Comparison of ENCODE assay signal across 10 mouse cellular contexts in the genomic region with DNA sequence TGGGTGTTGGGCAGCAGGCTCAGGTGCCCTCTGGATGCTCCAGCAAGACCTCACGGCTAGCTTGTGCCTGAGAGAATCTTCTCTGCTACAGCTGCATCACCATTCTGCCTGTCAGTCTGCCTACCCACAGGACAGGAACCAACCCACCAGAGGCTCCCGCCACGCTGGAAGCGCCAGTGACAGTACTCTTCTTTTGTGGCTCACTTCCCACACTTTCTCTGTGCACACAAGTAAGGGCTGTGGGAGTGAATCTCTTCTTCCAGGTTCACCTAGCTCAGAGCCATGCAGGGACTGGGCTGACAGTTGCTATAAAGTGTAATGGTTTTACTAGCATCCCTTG. TPM values are rescaled to one million over a fixed set of nuclear protein-coding genes. Genes with fewer than 3 reads are reported as not detected.
A peak's percentile ranks its signal among the peaks of the same experiment; 100 is the strongest.
DNase-seq lines count a peak whose midpoint lies in the region; ATAC-seq and TF ChIP-seq lines count a peak whose summit lies in the region.
"Had no signal": no experiment of that assay in that cellular context is flagged by ENCODE, and none has a peak within 500 bp of the region (broad histone marks: within the 10 kb centered on the region; RNA-seq: fewer than 3 reads in every experiment).

No protein-coding gene starts in this region.

- no peak for TF ChIP-seq CTCF in kidney, postnatal 0 days (IDR thresholded peaks at IDR 0.05; ENCODE audit: low read depth)
- no peak for TF ChIP-seq CTCF in olfactory bulb, adult 2 months (IDR thresholded peaks at IDR 0.05; ENCODE audit: insufficient read depth, low read depth, low read length)

- no peak for TF ChIP-seq POLR2A in olfactory bulb, adult 2 months (IDR thresholded peaks at IDR 0.05; ENCODE audit: insufficient read depth, low read depth, low read length)

- WGBS in kidney, postnatal 0 days, result 73% methylated on average over 4 of the region's 4 CpGs
- WGBS in forebrain, embryonic 13.5 days, result 82% methylated on average over 4 of the region's 4 CpGs
- 60% methylated on average over 4 of the region's 4 CpGs for WGBS in hindbrain, embryonic 16.5 days
- WGBS in olfactory bulb, adult 2 months, result 34% methylated on average over 4 of the region's 4 CpGs
- 73% methylated on average over 4 of the region's 4 CpGs for WGBS in liver, embryonic 12.5 days (ENCODE audit: insufficient replicate concordance)

- H3K4me2 ChIP-seq in kidney, postnatal 0 days (ENCODE audit: low read length), result no peak overlapping the region
- no peak overlapping the region for H3K4me2 ChIP-seq in forebrain, embryonic 13.5 days
- no peak overlapping the region for H3K4me2 ChIP-seq in hindbrain, embryonic 16.5 days (ENCODE audit: low read length)
- H3K4me2 ChIP-seq in liver, embryonic 12.5 days, result no peak overlapping the region
- H3K4me2 ChIP-seq: liver, embryonic 15.5 days had no signal

- no peak for ATAC-seq in kidney, postnatal 0 days (replicated peaks; ENCODE audit: low FRiP score, low read depth)
- ATAC-seq in forebrain, embryonic 13.5 days, result no peak
- peak; percentile 16; the same call in 1 of the 2 replicates for ATAC-seq in hindbrain, embryonic 16.5 days
- ATAC-seq in liver, embryonic 12.5 days, result no peak

- H3K9ac ChIP-seq in kidney, postnatal 0 days (ENCODE audit: low read depth, low read length), result no peak overlapping the region
- H3K9ac ChIP-seq in forebrain, embryonic 13.5 days, result 0 out of 2 replicates have a peak overlapping the region, but pooled peaks have one; percentile 46
- H3K9ac ChIP-seq in hindbrain, embryonic 16.5 days (ENCODE audit: low read depth, low read length), result peak overlapping the region; percentile 18
- H3K9ac ChIP-seq in liver, embryonic 12.5 days, result no peak overlapping the region
- H3K9ac ChIP-seq: liver, embryonic 15.5 days had no signal

- H3K27me3 ChIP-seq in kidney, postnatal 0 days (ENCODE audit: insufficient read depth, low read length), result no peaks in the 10 kb centered on the region
- no peaks in the 10 kb centered on the region for H3K27me3 ChIP-seq in forebrain, embryonic 13.5 days
- no peaks in the 10 kb centered on the region for H3K27me3 ChIP-seq in hindbrain, embryonic 16.5 days (replicated peaks; ENCODE audit: control insufficient read depth, insufficient read depth, low read length)
- H3K27me3 ChIP-seq in liver, embryonic 12.5 days (replicated peaks), result no peaks in the 10 kb centered on the region
- H3K27me3 ChIP-seq: liver, embryonic 15.5 days had no signal

- H3K9me3 ChIP-seq in kidney, postnatal 0 days (replicated peaks; ENCODE audit: low read length), result no peaks in the 10 kb centered on the region
- H3K9me3 ChIP-seq in forebrain, embryonic 13.5 days (replicated peaks), result no peaks in the 10 kb centered on the region
- no peaks in the 10 kb centered on the region for H3K9me3 ChIP-seq in hindbrain, embryonic 16.5 days (ENCODE audit: control insufficient read depth, low read length)
- H3K9me3 ChIP-seq in liver, embryonic 12.5 days (replicated peaks), result no peaks in the 10 kb centered on the region
- H3K9me3 ChIP-seq: liver, embryonic 15.5 days had no signal

- peaks cover 21% of the 10 kb centered on the region for H3K4me1 ChIP-seq in kidney, postnatal 0 days (replicated peaks; ENCODE audit: insufficient read depth, low read length)
- peaks cover 32% of the 10 kb centered on the region for H3K4me1 ChIP-seq in forebrain, embryonic 13.5 days
- H3K4me1 ChIP-seq in hindbrain, embryonic 16.5 days (ENCODE audit: control insufficient read depth, insufficient read depth, low read depth, low read length), result peaks cover 18% of the 10 kb centered on the region
- peaks cover 22% of the 10 kb centered on the region for H3K4me1 ChIP-seq in olfactory bulb, adult 2 months (ENCODE audit: control insufficient read depth, insufficient read depth, low read length)
- H3K4me1 ChIP-seq in liver, embryonic 12.5 days, result peaks cover 28% of the 10 kb centered on the region

- peak overlapping the region; percentile 85 for H3K27ac ChIP-seq in kidney, postnatal 0 days
- peak overlapping the region; percentile 63 for H3K27ac ChIP-seq in forebrain, embryonic 13.5 days
- H3K27ac ChIP-seq in hindbrain, embryonic 16.5 days (ENCODE audit: low read depth, low read length), result peak overlapping the region; percentile 13; the same call in 1 of the 2 replicates
- H3K27ac ChIP-seq in olfactory bulb, adult 2 months (ENCODE audit: insufficient read depth, low read depth, low read length), result 0 out of 2 replicates have a peak overlapping the region, but pooled peaks have one; percentile 8
- H3K27ac ChIP-seq in liver, embryonic 12.5 days, result no peak overlapping the region

- H3K36me3 ChIP-seq in kidney, postnatal 0 days (ENCODE audit: insufficient read depth, low read length), result peaks cover 24% of the 10 kb centered on the region
- no peaks in the 10 kb centered on the region for H3K36me3 ChIP-seq in forebrain, embryonic 13.5 days (ENCODE audit: poor library complexity, severe bottlenecking)
- no peaks in the 10 kb centered on the region for H3K36me3 ChIP-seq in hindbrain, embryonic 16.5 days (ENCODE audit: control insufficient read depth, insufficient read depth, low read length)
- peaks cover 7% of the 10 kb centered on the region; the same call in 1 of the 2 replicates for H3K36me3 ChIP-seq in liver, embryonic 12.5 days

- H3K4me3 ChIP-seq in kidney, postnatal 0 days (replicated peaks; ENCODE audit: low read depth, low read length), result no peak overlapping the region
- no peak overlapping the region for H3K4me3 ChIP-seq in forebrain, embryonic 13.5 days
- no peak overlapping the region for H3K4me3 ChIP-seq in hindbrain, embryonic 16.5 days (ENCODE audit: low read length)
- H3K4me3 ChIP-seq in olfactory bulb, adult 2 months (ENCODE audit: insufficient read depth, low read depth, low read length), result no peak overlapping the region
- no peak overlapping the region for H3K4me3 ChIP-seq in liver, embryonic 12.5 days
- H3K4me3 ChIP-seq: liver, embryonic 15.5 days had no signal

- no peak for DNase-seq in kidney, postnatal 0 days (ENCODE audit: low spot score)
- no peak for DNase-seq in kidney, postnatal 14 days
- no peak for DNase-seq in thymus, postnatal 4 days
- DNase-seq: thymus, adult 2 months had no signal

RNA-seq across cellular contexts. Expression of a gene that starts 39.2 kb away (rescaled TPM):
- not detected in 2 replicates for polyA plus RNA-seq in kidney, postnatal 0 days (2015; fragmentation: Nextera tagmentation; extraction: Ambion mirVana)
- polyA plus RNA-seq in forebrain, embryonic 13.5 days (2015; fragmentation: Nextera tagmentation; extraction: Ambion mirVana), result not detected in 2 replicates
- not detected in 2 replicates for polyA plus RNA-seq in hindbrain, embryonic 16.5 days (2015; fragmentation: Nextera tagmentation; extraction: Ambion mirVana)
- polyA plus RNA-seq in olfactory bulb, adult 2 months (2012; ENCODE audit: insufficient read depth, insufficient read length, low replicate concordance, missing spikeins), result not detected in 2 replicates
- polyA plus RNA-seq in liver, embryonic 12.5 days (2016; fragmentation: Nextera tagmentation; extraction: Ambion mirVana), result not detected in 2 replicates
- polyA plus RNA-seq: liver, embryonic 15.5 days; neural tube, embryonic 11.5 days; thymus, adult 2 months had no signal

RNA-seq across cellular contexts. Expression of a gene that starts 41.5 kb away (rescaled TPM):
- 11.0 TPM in 2 replicates for polyA plus RNA-seq in kidney, postnatal 0 days (2015; fragmentation: Nextera tagmentation; extraction: Ambion mirVana)
- 19.3 and 21.8 TPM in 2 replicates for polyA plus RNA-seq in forebrain, embryonic 13.5 days (2015; fragmentation: Nextera tagmentation; extraction: Ambion mirVana)
- polyA plus RNA-seq in hindbrain, embryonic 16.5 days (2015; fragmentation: Nextera tagmentation; extraction: Ambion mirVana), result 9.8 and 11.0 TPM in 2 replicates
- polyA plus RNA-seq in olfactory bulb, adult 2 months (2012; ENCODE audit: insufficient read depth, insufficient read length, low replicate concordance, missing spikeins), result not detected in 2 replicates
- polyA plus RNA-seq in liver, embryonic 12.5 days (2016; fragmentation: Nextera tagmentation; extraction: Ambion mirVana), result 28.9 and 29.3 TPM in 2 replicates

RNA-seq across cellular contexts. Expression of a gene that starts 51.5 kb away (rescaled TPM):
- polyA plus RNA-seq in kidney, postnatal 0 days (2015; fragmentation: Nextera tagmentation; extraction: Ambion mirVana), result 22.0 and 24.2 TPM in 2 replicates
- 7.8 and 8.3 TPM in 2 replicates for polyA plus RNA-seq in forebrain, embryonic 13.5 days (2015; fragmentation: Nextera tagmentation; extraction: Ambion mirVana)
- polyA plus RNA-seq in hindbrain, embryonic 16.5 days (2015; fragmentation: Nextera tagmentation; extraction: Ambion mirVana), result 5.9 and 7.8 TPM in 2 replicates
- not detected in 2 replicates for polyA plus RNA-seq in olfactory bulb, adult 2 months (2012; ENCODE audit: insufficient read depth, insufficient read length, low replicate concordance, missing spikeins)
- 6.6 and 7.3 TPM in 2 replicates for polyA plus RNA-seq in liver, embryonic 12.5 days (2016; fragmentation: Nextera tagmentation; extraction: Ambion mirVana)

Comparison
In these comparisons a context has a peak if more than half of its experiments do, and no peak if none do; other contexts are left out.
1. H3K9ac ChIP-seq: peak in forebrain, embryonic 13.5 days (single experiment) and hindbrain, embryonic 16.5 days (single experiment); none in kidney, postnatal 0 days (single experiment) and liver, embryonic 12.5 days (single experiment).